Mouse (Mus musculus) lung, adult 2 months (tissue): ENCODE results near the gene Gm20388.

ENCODE experiments used
- CTCF ChIP-seq: fragments of 200-500 bp; IDR thresholded peaks from 2 replicates; pipeline ENCODE4 v1.5.1; 2011; ENCODE audit warnings: mild to moderate bottlenecking, low read length, control low read depth; ENCODE audit not compliant: insufficient read depth
- POLR2A ChIP-seq: fragments of 200-500 bp; IDR thresholded peaks from 2 replicates; pipeline ENCODE4 v1.6.1; 2011; ENCODE audit warnings: low read depth, mild to moderate bottlenecking, control low read depth, low read length, borderline replicate concordance; ENCODE audit errors: extremely low read depth

GRCm38 (mm10) chr8:123407612-123408011 is 3497.0 kb downstream of the Gm20388 start:
- TF ChIP-seq CTCF (no peak), POLR2A (no peak)
